Mouse (Mus musculus): ENCODE measurements around the gene Vmn2r6. TPM values are rescaled to one million over a fixed set of nuclear protein-coding genes. Genes with fewer than 3 reads are reported as not detected.
"Not testable (repeated sequence)": the region's sequence is repeated elsewhere in the genome, so short reads cannot be mapped to it uniquely, and the experiment has no call there.

Vmn2r6 gene
- not detected in 2 replicates for polyA plus RNA-seq (2012; rRNA removed)

DNA sequence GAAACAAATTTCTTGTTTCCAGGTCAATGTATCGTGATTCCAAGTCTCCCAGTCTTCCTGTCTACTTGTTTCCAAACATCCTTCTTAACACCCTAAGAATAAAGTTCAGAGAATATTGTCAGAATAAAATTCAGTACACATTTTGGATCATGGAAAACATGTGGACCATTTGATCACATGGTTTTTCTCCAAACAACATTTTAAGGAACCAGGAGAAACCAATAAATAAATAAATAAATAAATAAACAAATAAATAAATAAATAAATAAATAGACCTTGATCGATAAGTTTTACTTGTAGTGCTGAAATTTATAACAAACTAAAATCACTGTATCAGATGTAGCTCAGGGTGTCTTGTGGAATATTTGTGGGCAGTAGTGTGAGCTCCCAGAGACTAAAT is at the start of gene Vmn2r6:
Gene Vmn2r6 (minus strand): TSS at position 101 of the 400 bp plus-strand sequence.
- DNase-seq (ENCODE audit: low spot score), result not testable (repeated sequence)

DNA sequence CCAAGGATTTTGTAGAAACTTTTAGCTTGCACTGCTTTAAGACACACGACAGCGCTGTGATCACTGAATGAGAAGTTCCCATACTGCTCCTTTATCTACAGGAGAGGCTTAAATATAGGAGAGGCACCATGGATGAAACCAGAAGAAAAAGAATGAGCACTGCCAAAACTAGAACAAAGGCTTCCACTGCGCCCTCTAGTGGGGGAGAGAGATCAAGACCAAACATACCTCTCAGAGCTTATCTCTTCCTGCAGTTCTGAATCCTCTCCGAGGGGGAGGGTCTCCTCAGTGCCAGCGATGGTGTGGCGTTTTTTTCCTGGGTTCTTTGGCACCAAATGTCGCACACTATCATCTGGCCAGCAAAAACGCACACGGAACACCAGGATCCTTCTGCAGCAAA is 22.0 kb upstream of the Vmn2r6 start:
- DNase-seq (ENCODE audit: low spot score), result no peak

DNA sequence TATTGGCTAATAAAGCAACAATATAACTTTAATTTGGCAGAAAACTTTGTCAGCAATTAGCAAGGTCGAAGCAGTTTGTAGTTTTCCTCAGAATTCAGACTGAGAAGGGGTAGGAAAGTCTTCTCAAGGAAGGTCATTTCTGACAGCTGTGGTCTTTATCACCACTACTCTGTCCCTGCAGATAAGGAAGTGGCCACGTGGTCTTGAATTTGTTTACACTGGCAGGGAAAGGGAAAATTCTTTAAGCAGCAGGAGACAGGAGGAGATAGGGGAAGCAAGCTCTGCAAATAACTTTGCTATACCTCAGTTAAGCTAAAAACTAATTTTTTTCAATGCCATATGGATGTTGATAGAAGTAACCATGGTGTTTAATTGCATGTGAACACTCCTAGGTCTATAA is 3.2 kb upstream of the Vmn2r6 start:
- not testable (repeated sequence) for DNase-seq (ENCODE audit: low spot score)

DNA sequence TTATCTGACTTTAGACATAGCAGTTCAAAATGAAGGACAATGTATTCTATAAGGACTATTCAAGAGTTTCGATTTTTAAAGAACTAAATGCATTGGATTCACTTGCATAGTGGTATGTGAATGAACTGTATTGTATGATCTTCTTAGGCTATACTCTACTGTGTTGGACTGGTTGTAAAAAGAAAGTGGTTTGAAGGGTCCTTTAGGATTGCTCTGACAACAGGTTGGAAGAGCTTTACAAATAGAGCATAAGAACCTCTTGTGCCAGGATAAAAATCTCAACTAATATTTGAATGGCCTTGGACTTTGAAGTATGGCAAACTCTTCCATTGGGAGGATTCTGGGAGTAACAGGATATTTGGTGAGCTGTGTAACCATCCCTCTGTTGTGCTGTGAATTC is 42.0 kb downstream of the Vmn2r6 start:
- not testable (repeated sequence) for DNase-seq (ENCODE audit: low spot score)

DNA sequence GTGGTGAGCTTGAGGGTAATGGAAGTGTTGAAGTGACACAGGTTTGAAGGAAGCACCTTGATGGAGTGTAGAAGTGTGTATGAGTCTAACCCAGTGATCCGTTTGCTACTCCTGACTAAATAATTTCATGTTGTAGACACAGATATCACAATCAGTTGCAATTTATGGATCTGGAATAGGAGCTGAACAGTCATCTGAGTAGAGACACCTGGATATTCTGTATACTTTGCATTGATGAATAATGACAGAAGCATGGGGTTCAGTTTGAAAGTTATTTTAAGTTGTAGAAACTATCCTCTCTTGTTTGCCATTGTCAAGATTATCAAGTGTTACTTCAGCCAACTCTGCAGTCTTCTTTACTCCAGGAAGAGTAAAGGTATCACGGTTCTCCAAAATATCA is 55.9 kb downstream of the Vmn2r6 start, which contains the start of gene Vmn2r5:
Gene Vmn2r5 (minus strand): TSS at position 101 of the 400 bp plus-strand sequence.
- DNase-seq (ENCODE audit: low spot score), result not testable (repeated sequence)

Other genes with a start within 250 kb of the Vmn2r6 start
- not detected in 2 replicates for gene Vmn2r4, start 150.5 kb downstream of the Vmn2r6 start, polyA plus RNA-seq (2012; rRNA removed)
- gene Vmn2r5, start 56.0 kb downstream of the Vmn2r6 start, polyA plus RNA-seq (2012; rRNA removed), result not detected in 2 replicates

Data from urinary bladder, adult 2 months (tissue).